Mouse (Mus musculus) layer of hippocampus, postnatal 10 days (tissue): ENCODE results near the gene Nmnat1. TPM values are rescaled to one million over a fixed set of nuclear protein-coding genes. Genes with fewer than 3 reads are reported as not detected.
"Not testable (repeated sequence)": the region's sequence is repeated elsewhere in the genome, so short reads cannot be mapped to it uniquely, and the experiment has no call there.

Experiments
- DNase-seq, 2 experiments: peaks; one replicate each; pipeline ENCODE4 v3.0.0; 2021; ENCODE audit warnings: low spot score in 2 of 2
- total RNA-seq, 2 experiments: library from RNA; stranded (reverse); gene quantifications; 2 replicates each; pipeline ENCODE4 v1.2.3; 2021

The Nmnat1 gene
- total RNA-seq, 2 experiments from 2014 or later, result 6.5 to 7.6 TPM

- DNase-seq, result no peak
Observed at GRCm38 (mm10) chr4:149489415-149490240, 4.6 kb upstream of the Nmnat1 start.

DNA sequence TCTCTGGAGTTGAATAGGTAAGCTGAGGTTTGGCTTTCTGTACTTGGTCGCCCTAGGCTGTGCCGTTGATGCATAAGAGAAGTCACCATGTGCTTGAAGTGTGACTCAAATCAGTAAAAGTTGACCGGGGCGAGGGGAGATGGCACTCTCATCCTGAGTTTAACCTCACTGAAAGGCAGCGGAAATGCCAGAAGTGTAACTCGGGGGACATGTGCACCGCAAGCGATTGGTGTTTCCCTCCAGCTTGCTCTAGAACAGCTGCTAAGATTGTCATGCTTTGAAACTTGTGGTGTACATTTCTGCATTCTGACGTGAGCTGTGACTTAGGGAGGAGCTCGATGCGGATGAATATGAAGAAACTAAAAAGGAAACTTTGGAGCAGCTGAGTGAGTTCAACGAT is 2.7 kb upstream of the Nmnat1 start:
- no peak for DNase-seq

DNA sequence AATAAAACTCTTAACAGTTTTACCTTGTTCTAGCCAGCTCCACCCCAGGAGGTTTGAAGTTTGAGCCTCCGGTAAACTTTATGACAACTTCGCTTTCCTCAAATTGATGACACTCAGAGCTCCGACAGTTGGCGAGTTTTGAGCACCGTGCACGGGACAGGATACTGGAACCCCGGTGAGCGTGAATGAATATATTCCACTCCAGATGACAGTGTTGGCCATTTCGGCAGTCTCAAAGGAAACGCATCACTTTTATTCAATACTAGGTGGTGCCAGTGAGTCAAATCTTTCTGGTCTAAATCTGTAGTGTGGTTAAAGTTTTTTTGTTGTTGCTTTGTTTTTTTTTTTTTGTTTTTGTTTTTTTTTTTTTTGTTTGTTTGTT is 814 bp upstream of the Nmnat1 start:
- peak; percentile 16 to 35 for DNase-seq

DNA sequence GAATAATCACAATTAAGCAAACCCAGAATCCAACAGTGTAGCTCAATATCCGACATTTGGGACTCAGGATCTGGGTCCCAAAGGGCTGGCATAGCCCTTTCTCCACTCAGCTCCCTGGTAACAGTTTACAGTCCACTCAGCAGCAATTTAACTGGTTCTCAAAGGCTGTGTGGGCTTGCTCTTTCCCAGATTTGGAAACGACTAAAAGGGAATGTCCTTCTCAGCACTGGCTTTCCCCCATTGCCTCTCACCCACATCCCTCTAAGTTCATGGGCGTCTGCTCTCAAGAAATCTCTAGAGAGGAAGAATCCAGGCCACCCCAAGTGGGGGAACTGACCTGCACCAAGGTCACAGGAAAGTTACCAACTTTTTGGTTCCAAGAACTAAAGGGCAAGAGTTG is 436 bp downstream of the Nmnat1 start:
- DNase-seq, result no peak

GRCm38 (mm10) chr4:149477078-149477477 is 7.9 kb downstream of the Nmnat1 start, which contains the start of gene Tmem274:
Gene Tmem274 (plus strand): TSS chr4:149477378.
- DNase-seq, result no peak

DNA sequence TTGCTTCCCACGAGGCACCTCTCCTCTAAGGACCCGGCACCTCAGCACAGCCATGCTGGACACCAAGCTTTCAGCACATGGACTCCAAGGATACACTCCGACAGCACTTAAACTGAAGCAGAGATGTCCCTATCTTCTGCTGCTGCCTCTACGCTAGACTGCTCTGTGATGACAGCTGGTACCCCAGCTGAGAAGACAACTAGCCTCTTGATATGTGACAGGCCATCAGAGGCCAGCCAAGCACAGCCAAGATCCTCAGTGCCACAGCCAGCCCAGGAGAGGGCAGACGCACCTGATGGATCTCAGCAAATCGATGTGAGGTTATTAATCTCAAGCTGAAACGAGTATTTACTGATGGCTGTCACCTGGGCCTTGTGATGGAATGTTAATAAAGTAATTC is 9.9 kb downstream of the Nmnat1 start:
- DNase-seq, result no peak

- DNase-seq, result no peak
Observed at GRCm38 (mm10) chr4:149469557-149469956, 15.4 kb downstream of the Nmnat1 start.

DNA sequence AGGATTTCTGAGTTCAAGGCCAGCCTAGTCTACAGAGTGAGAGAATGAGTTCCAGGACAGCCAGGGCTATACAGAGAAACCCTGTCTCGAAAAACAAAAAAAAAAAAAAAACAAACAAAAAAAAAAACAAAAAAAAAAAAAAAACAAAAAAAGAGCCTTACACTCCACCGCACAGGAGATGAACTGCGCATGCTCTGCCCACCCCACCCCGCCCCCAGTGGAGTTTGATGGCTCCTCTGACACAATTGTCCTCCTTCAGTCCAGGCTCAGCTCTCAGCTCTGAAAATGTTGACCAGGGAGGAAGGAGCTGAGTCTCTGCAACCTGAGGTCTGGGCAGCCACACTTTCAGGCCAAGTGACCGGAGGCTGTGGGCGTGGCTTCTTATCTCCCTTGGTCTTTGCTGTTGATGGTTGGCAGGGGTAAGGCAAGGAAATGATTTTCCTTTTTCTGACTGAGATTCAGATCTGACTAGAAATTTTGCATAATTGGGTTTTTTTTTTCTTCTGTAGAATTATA is 21.5 kb downstream of the Nmnat1 start:
- no peak for DNase-seq

GRCm38 (mm10) chr4:149462305-149462971 is 22.6 kb downstream of the Nmnat1 start:
- no peak for DNase-seq

DNA sequence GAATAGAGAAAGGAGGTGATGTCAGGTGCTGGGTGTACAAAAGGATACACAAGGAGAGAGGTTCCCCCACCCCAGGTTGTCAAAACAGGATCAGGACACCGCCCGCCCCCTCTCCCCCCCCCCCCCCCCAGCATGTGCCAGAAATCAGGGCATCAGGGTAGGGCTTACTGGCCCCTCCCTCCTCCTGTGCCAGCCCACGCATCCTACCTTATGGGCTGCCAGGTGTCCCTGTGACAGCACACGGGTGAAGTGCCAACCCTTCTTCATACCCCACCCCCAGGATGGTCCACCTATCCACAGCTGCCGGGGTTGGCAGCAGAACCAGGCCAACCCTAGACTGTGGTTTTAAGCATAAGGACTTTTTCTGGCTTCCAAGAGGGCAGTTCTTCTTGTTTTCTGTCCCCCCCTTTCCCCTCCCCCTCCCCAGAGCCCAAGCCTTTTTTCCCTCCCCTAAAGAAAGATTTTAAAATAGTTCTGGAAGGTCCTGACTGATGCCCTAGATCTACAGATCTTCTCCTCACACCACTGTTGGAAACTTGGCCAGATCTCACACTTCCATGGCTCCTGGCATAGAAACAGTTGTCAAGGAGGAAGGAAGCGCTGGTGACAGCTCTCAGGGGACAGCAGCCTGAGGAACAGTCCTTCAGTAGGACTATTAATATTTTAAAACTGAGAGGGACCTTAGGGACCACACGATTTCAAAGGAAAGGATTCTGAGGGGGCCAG is 23.3 kb downstream of the Nmnat1 start:
- DNase-seq, result no peak

DNA sequence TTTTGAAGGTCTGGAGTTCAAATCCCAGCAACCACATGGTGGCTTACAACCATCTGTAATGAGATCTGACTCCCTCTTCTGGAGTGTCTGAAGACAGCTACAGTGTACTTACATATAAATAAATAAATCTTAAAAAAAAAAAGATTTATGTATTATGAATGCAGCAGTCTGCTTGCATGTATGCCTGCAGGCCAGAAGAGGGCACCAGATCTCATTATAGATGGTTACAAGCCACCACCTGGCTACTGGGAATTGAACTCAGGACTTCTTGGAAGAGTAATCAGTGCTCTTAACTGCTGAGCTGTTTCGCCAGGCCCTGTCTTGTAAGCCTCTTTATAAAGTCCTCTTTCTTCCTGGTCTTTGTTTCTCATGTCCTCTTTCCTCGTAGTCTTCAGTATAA is 24.5 kb downstream of the Nmnat1 start:
- DNase-seq, result not testable (repeated sequence)

- DNase-seq, result no peak
Observed at GRCm38 (mm10) chr4:149459425-149459824, 25.6 kb downstream of the Nmnat1 start.

- no peak for DNase-seq
Observed at GRCm38 (mm10) chr4:149458526-149458925, 26.5 kb downstream of the Nmnat1 start.

GRCm38 (mm10) chr4:149457831-149458430 is 27.1 kb downstream of the Nmnat1 start:
- DNase-seq, result no peak

GRCm38 (mm10) chr4:149457163-149457562 is 27.8 kb downstream of the Nmnat1 start:
- not testable (repeated sequence) for DNase-seq

- no peak for DNase-seq
Observed at GRCm38 (mm10) chr4:149454879-149455278, 30.1 kb downstream of the Nmnat1 start, which contains the start of gene Rbp7. Gene Rbp7 (minus strand): TSS chr4:149454978.

DNA sequence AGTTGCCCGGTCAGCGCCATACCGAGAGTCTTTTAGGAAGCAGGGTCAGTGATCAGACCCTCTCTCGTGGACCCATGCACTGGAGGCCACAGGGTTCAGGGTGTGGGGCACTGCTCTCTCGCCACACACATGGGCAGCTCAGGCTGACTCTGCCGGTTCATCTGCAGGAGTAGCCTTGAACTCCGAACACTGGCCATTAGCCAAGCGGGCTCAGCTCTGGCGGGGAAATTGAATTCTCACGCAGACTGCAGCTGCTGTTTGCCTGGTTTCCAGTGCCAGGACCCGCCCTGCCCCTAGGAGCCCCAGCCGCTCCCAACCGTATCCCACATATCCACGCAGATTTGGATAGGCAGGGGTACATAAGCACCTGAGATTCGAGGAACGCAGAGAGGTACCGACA is 30.7 kb downstream of the Nmnat1 start:
- no peak for DNase-seq

- DNase-seq, result peak; percentile 39 to 47
Observed at GRCm38 (mm10) chr4:149453656-149454055, 31.3 kb downstream of the Nmnat1 start.

DNA sequence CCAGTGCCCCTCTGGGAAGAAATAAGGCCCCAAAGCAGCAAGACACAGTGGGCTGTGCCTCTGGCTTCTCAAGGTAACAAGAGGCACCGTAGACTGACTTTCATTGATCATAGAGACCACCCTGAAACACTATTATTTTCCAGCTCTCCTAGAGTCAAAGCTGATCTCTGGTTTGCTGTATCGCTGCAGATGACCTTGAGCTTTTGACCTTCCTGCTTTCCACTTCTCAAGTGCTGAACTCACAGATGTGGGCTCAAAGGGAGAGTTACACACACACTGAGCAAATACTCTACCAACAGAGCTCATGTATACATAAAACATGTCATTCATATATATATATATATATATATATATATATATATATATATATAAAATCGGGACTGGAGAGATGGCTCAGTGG is 34.4 kb downstream of the Nmnat1 start:
- DNase-seq, result no peak

GRCm38 (mm10) chr4:149446309-149446708 is 38.7 kb downstream of the Nmnat1 start:
- no peak for DNase-seq

DNA sequence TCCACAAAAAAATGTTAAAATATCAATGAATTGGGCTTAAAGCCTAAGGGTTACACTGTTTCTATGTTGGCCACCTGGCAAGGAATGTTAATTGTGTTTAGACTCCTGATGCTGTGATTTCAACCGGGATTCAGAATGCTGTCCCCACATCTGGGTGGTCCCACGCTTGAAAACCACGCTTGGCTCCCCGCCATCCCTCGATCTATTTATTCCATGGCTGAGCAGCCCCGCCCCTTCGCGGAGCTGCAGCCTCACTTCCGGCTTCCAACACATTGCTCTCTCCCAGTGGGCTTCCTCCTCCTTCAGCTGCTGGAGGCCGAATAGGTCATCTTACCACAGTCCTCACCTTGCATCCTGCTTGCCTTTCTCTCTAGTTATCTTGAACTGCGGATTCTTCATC is 39.1 kb downstream of the Nmnat1 start:
- peak; percentile 45 to 53 for DNase-seq
